Mouse (Mus musculus) heart, embryonic 15.5 days (tissue): ENCODE data around the gene Serpinb7. TPM values are rescaled to one million over a fixed set of nuclear protein-coding genes. Genes with fewer than 3 reads are reported as not detected.

Experiments used
- ATAC-seq: fragments of 200-750 bp; cut with Nextera tagmentation; replicated peaks from 2 replicates; pipeline ENCODE4 v1.8.0; 2017; ENCODE audit warnings: low read depth, moderate TSS enrichment; ENCODE audit not compliant: insufficient number of reproducible peaks, insufficient read depth, low FRiP score
- H3K27ac ChIP-seq: fragments of 300-500 bp; sonication (generic); 2 replicates; pipeline ENCODE4 v1.5.1; 2015; ENCODE audit warnings: mild to moderate bottlenecking, inconsistent platforms
- H3K27me3 ChIP-seq: fragments of 300-500 bp; sonication (generic); 2 replicates; pipeline ENCODE4 v1.6.1; 2015; ENCODE audit warnings: inconsistent platforms
- H3K36me3 ChIP-seq: fragments of 300-500 bp; sonication (generic); 2 replicates; pipeline ENCODE4 v1.6.1; 2015; ENCODE audit warnings: mild to moderate bottlenecking, inconsistent platforms
- H3K4me1 ChIP-seq: fragments of 300-500 bp; sonication (generic); replicated peaks from 2 replicates; pipeline ENCODE4 v1.6.1; 2015; ENCODE audit warnings: inconsistent platforms
- H3K4me2 ChIP-seq: fragments of 300-500 bp; sonication (generic); 2 replicates; pipeline ENCODE4 v1.6.1; 2015; ENCODE audit warnings: inconsistent platforms, mild to moderate bottlenecking, moderate library complexity
- H3K4me3 ChIP-seq: fragments of 300-500 bp; sonication (generic); 2 replicates; pipeline ENCODE4 v1.5.1; 2015; ENCODE audit warnings: mild to moderate bottlenecking, inconsistent platforms
- H3K9ac ChIP-seq: fragments of 300-500 bp; sonication (generic); 2 replicates; pipeline ENCODE4 v1.6.1; 2015; ENCODE audit warnings: mild to moderate bottlenecking, inconsistent platforms
- H3K9me3 ChIP-seq: fragments of 300-500 bp; sonication (generic); replicated peaks from 2 replicates; pipeline ENCODE4 v1.6.1; 2016; ENCODE audit warnings: inconsistent platforms
- WGBS: fragments of 180-500 bp; shearing (Covaris S2); methylation state at CpG from one replicate; pipeline ENCODE4 v1.1.7; 2015; ENCODE audit warnings: mixed read lengths; 5-methylcytosine and 5-hydroxymethylcytosine counted together
- polyA plus RNA-seq: library from polyadenylated mRNA; unstranded; fragments of >200 nt; fragmentation: Nextera tagmentation; extraction: Ambion mirVana; gene quantifications from 2 replicates; pipeline ENCODE4 v1.2.1, GENCODE M21; 2015

Serpinb7 gene
- polyA plus RNA-seq = 0.08 and 0.13 TPM in 2 replicates

- Histone ChIP-seq H3K27me3 (no peaks in the 10 kb centered on the region), H3K9me3 (no peaks in the 10 kb centered on the region), H3K4me2 (no peak within 1 kb of the TSS), H3K9ac (no peak within 1 kb of the TSS), H3K36me3 (no peaks in the 10 kb centered on the region), H3K4me3 (no peak within 1 kb of the TSS), H3K27ac (no peak within 1 kb of the TSS), H3K4me1 (no peaks in the 10 kb centered on the region)
- 80% methylated on average over 3 of the region's 3 CpGs for WGBS
- ATAC-seq = no peak
Measured at GRCm38 (mm10) chr1:107399355-107399754, at the start of gene Serpinb7. Serpinb7 (plus strand) TSS chr1:107399655.

- Histone ChIP-seq H3K9ac (no peak overlapping the region), H3K9me3 (no peaks in the 10 kb centered on the region), H3K4me1 (no peaks in the 10 kb centered on the region), H3K4me2 (no peak overlapping the region), H3K27me3 (no peaks in the 10 kb centered on the region), H3K36me3 (no peaks in the 10 kb centered on the region), H3K27ac (no peak overlapping the region), H3K4me3 (no peak overlapping the region)
- 46% methylated on average over 3 of the region's 3 CpGs for WGBS
- no peak for ATAC-seq
Measured at GRCm38 (mm10) chr1:107350392-107350791, 49.1 kb upstream of the Serpinb7 start.

- H3K36me3 ChIP-seq = no peaks in the 10 kb centered on the region
- H3K27me3 ChIP-seq = no peaks in the 10 kb centered on the region
- 32% methylated on average over 2 of the region's 2 CpGs for WGBS
- no peak overlapping the region for H3K9ac ChIP-seq
- H3K4me1 ChIP-seq = no peaks in the 10 kb centered on the region
- H3K27ac ChIP-seq = no peak overlapping the region
- H3K4me2 ChIP-seq = no peak overlapping the region
- ATAC-seq = no peak
- H3K4me3 ChIP-seq = no peak overlapping the region
- H3K9me3 ChIP-seq = no peaks in the 10 kb centered on the region
Measured at GRCm38 (mm10) chr1:107351115-107351514, 48.3 kb upstream of the Serpinb7 start.

GRCm38 (mm10) chr1:107353046-107353445 lies 46.4 kb upstream of the Serpinb7 start:
- 49% methylated on average over 3 of the region's 3 CpGs for WGBS
- Histone ChIP-seq H3K4me2 (no peak overlapping the region), H3K36me3 (no peaks in the 10 kb centered on the region), H3K4me3 (no peak overlapping the region), H3K9ac (no peak overlapping the region), H3K4me1 (no peaks in the 10 kb centered on the region), H3K9me3 (no peaks in the 10 kb centered on the region), H3K27me3 (no peaks in the 10 kb centered on the region), H3K27ac (no peak overlapping the region)
- ATAC-seq = no peak

GRCm38 (mm10) chr1:107360898-107361297 lies 38.6 kb upstream of the Serpinb7 start, which contains the start of gene Serpinb11:
Serpinb11 (plus strand) TSS chr1:107361198.
- H3K27ac ChIP-seq = no peak within 1 kb of the TSS
- H3K36me3 ChIP-seq = no peaks in the 10 kb centered on the region
- H3K4me2 ChIP-seq = no peak within 1 kb of the TSS
- no peaks in the 10 kb centered on the region for H3K4me1 ChIP-seq
- H3K27me3 ChIP-seq = no peaks in the 10 kb centered on the region
- H3K4me3 ChIP-seq = no peak within 1 kb of the TSS
- 53% methylated on average over 1 of the region's 1 CpGs for WGBS
- no peak for ATAC-seq
- no peaks in the 10 kb centered on the region for H3K9me3 ChIP-seq
- H3K9ac ChIP-seq = no peak within 1 kb of the TSS

GRCm38 (mm10) chr1:107365973-107366372 lies 33.5 kb upstream of the Serpinb7 start:
- H3K9me3 ChIP-seq = no peaks in the 10 kb centered on the region
- H3K4me1 ChIP-seq = peaks cover 6% of the 10 kb centered on the region; the same call in 1 of the 2 replicates
- no peak overlapping the region for H3K4me2 ChIP-seq
- H3K27me3 ChIP-seq = no peaks in the 10 kb centered on the region
- WGBS = 66% methylated on average over 7 of the region's 7 CpGs
- ATAC-seq = no peak
- H3K4me3 ChIP-seq = no peak overlapping the region
- H3K36me3 ChIP-seq = no peaks in the 10 kb centered on the region
- H3K9ac ChIP-seq = no peak overlapping the region
- no peak overlapping the region for H3K27ac ChIP-seq

- H3K36me3 ChIP-seq = no peaks in the 10 kb centered on the region
- no peak for ATAC-seq
- H3K4me3 ChIP-seq = no peak overlapping the region
- H3K4me2 ChIP-seq = no peak overlapping the region
- H3K27ac ChIP-seq = no peak overlapping the region
- H3K27me3 ChIP-seq = no peaks in the 10 kb centered on the region
- H3K4me1 ChIP-seq = peaks cover 6% of the 10 kb centered on the region; the same call in 1 of the 2 replicates
- WGBS = 59% methylated on average over 2 of the region's 2 CpGs
- H3K9ac ChIP-seq = no peak overlapping the region
- H3K9me3 ChIP-seq = no peaks in the 10 kb centered on the region
Measured at GRCm38 (mm10) chr1:107368944-107369343, 30.5 kb upstream of the Serpinb7 start.

- no peaks in the 10 kb centered on the region for H3K4me1 ChIP-seq
- H3K9me3 ChIP-seq = no peaks in the 10 kb centered on the region
- no peak overlapping the region for H3K4me3 ChIP-seq
- H3K27me3 ChIP-seq = no peaks in the 10 kb centered on the region
- no peak overlapping the region for H3K27ac ChIP-seq
- 41% methylated on average over 4 of the region's 4 CpGs for WGBS
- H3K4me2 ChIP-seq = no peak overlapping the region
- no peak for ATAC-seq
- no peak overlapping the region for H3K9ac ChIP-seq
- H3K36me3 ChIP-seq = no peaks in the 10 kb centered on the region
Measured at GRCm38 (mm10) chr1:107376952-107377351, 22.5 kb upstream of the Serpinb7 start.

GRCm38 (mm10) chr1:107378368-107378767 lies 21.1 kb upstream of the Serpinb7 start:
- no peaks in the 10 kb centered on the region for H3K36me3 ChIP-seq
- no peak overlapping the region for H3K27ac ChIP-seq
- no peaks in the 10 kb centered on the region for H3K9me3 ChIP-seq
- no peaks in the 10 kb centered on the region for H3K4me1 ChIP-seq
- H3K27me3 ChIP-seq = no peaks in the 10 kb centered on the region
- H3K9ac ChIP-seq = no peak overlapping the region
- no peak overlapping the region for H3K4me3 ChIP-seq
- H3K4me2 ChIP-seq = no peak overlapping the region
- ATAC-seq = no peak

GRCm38 (mm10) chr1:107381491-107381890 lies 18.0 kb upstream of the Serpinb7 start:
- Histone ChIP-seq H3K4me2 (no peak overlapping the region), H3K9ac (no peak overlapping the region), H3K27ac (no peak overlapping the region), H3K27me3 (no peaks in the 10 kb centered on the region), H3K4me1 (no peaks in the 10 kb centered on the region), H3K9me3 (no peaks in the 10 kb centered on the region), H3K36me3 (no peaks in the 10 kb centered on the region), H3K4me3 (no peak overlapping the region)
- ATAC-seq = no peak

- Histone ChIP-seq H3K27me3 (no peaks in the 10 kb centered on the region), H3K27ac (no peak overlapping the region), H3K36me3 (no peaks in the 10 kb centered on the region), H3K9ac (no peak overlapping the region), H3K4me2 (no peak overlapping the region), H3K9me3 (no peaks in the 10 kb centered on the region), H3K4me1 (no peaks in the 10 kb centered on the region), H3K4me3 (no peak overlapping the region)
- 81% methylated on average over 1 of the region's 1 CpGs for WGBS
- no peak for ATAC-seq
Measured at GRCm38 (mm10) chr1:107382404-107382803, 17.1 kb upstream of the Serpinb7 start.

- Histone ChIP-seq H3K36me3 (no peaks in the 10 kb centered on the region), H3K4me1 (no peaks in the 10 kb centered on the region), H3K9ac (no peak overlapping the region), H3K27ac (no peak overlapping the region), H3K9me3 (no peaks in the 10 kb centered on the region), H3K4me3 (no peak overlapping the region), H3K4me2 (no peak overlapping the region), H3K27me3 (no peaks in the 10 kb centered on the region)
- 72% methylated on average over 9 of the region's 9 CpGs for WGBS
- no peak for ATAC-seq
Measured at GRCm38 (mm10) chr1:107384532-107384931, 14.9 kb upstream of the Serpinb7 start.
